Mouse (Mus musculus) spleen, postnatal 10 days (tissue): ENCODE data around the gene Zglp1.
A peak's percentile ranks its signal among the peaks of the same experiment; 100 is the strongest.
"Not testable (repeated sequence)": the region's sequence is repeated elsewhere in the genome, so short reads cannot be mapped to it uniquely, and the experiment has no call there.

ENCODE experiments used
- DNase-seq, 2 experiments: peaks; one replicate each; pipeline ENCODE4 v3.0.0; 2021 to 2022; ENCODE audit warnings: low spot score in 2 of 2

The Zglp1 gene

DNA sequence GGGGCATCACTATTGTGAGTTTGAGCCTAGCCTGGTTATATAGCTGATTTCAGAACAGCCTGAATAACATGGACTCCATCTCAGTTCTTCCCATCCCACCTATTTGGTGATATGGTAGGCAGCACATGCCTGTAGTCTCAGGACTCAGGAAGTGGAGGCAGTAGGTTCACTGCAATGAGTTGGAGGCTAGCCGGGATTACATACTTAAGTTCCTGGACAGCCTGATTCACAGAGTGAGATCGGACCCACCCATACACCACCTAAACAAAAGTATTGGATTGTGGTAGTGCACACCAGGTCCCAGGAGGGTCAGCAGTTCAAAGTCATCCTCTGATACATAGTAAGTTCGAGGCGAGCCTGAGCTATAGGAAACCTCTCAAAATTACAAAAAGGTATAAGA, 5.7 kb upstream of the Zglp1 start:
- no peak for DNase-seq

GRCm38 (mm10) chr9:21062928-21063327, 4.0 kb downstream of the Zglp1 start:
- DNase-seq, result no peak

- peak in 1 of 2 experiments; percentile 31 for DNase-seq
These were observed 15.3 kb downstream of the Zglp1 start for GRCm38 (mm10) chr9:21051578-21051977.

GRCm38 (mm10) chr9:21045235-21045634, 21.7 kb downstream of the Zglp1 start:
- DNase-seq, result no peak

- DNase-seq, result not testable (repeated sequence)
These were observed 22.1 kb downstream of the Zglp1 start for GRCm38 (mm10) chr9:21044785-21045184.

DNA sequence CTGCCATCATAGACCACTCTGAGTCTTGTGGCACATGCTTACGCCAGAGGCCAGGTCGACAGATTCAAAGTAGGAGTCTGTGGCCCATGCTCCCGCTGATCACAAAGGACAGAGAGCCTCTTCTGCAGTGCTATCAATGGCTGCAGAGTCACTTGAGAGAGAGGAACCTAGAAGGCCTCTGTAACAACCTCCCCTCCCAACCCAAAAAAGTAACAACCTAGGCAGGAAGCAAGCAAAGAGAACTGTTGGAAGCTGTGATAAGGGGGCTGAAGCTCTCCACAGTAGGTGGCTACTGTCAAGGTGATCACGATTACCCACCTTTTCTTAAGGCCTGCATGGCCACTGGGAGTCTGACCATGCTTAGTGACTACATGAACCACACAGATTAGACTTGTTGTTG, 23.3 kb downstream of the Zglp1 start:
- DNase-seq, result no peak

DNA sequence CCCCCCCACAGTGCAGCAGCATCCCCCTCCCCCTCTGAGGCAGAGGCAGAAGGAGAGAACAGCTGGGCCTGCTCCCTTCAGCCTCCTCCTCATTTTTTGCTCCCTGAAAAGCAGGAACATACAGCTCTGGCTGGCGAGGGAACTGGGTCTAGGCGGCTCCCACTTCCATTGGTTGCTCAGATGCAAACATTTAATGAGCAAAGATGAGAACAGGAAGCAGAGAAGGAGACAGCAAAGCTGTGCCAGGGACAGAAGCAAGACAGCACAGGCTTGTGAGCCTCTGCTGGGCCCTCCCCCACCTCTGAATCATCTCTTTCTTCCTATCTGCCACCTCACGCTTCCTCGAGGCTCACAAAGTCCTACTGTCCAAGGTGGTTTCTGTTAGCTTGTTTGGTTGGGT, 25.6 kb downstream of the Zglp1 start:
- DNase-seq, result no peak

DNA sequence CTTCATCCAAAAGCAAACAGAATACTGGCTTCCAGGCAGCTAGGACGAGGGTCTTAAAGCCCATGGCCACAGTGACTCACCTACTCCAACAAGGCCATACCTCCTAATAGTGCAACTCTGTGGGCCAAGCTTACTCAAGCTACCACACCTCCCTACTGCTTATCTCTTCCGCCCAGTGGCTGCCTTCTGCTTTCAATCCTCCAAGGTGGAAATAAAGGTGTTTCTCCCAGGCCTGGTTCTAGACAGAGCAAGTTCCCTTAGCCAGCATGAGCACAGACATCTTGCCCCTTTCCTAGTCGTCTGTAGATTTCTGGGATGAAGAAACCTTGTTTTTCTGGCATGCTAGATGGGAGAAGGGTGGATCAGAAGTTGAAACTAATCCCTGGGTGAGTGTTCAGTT, 27.1 kb downstream of the Zglp1 start:
- DNase-seq, result peak in 1 of 2 experiments; percentile 41

GRCm38 (mm10) chr9:21037481-21037891, 29.4 kb downstream of the Zglp1 start:
- DNase-seq, result peak in 1 of 2 experiments; percentile 27

- DNase-seq, result no peak
These were observed 30.2 kb downstream of the Zglp1 start for GRCm38 (mm10) chr9:21036666-21037065.

DNA sequence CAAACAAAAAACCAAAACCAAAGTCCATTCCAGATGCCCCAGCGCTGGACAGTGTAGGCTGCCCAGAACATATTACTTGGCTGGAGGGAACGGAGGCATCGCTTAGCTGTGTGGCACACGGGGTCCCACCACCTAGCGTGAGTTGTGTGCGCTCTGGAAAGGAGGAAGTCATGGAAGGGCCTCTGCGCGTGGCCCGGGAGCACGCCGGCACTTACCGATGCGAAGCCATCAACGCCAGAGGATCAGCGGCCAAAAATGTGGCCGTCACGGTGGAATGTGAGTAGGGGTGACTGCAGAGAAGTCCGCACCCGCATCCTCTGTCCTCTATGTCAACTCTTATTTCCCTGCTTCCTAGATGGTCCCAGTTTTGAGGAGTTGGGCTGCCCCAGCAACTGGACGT, 30.7 kb downstream of the Zglp1 start:
- DNase-seq, result no peak

DNA sequence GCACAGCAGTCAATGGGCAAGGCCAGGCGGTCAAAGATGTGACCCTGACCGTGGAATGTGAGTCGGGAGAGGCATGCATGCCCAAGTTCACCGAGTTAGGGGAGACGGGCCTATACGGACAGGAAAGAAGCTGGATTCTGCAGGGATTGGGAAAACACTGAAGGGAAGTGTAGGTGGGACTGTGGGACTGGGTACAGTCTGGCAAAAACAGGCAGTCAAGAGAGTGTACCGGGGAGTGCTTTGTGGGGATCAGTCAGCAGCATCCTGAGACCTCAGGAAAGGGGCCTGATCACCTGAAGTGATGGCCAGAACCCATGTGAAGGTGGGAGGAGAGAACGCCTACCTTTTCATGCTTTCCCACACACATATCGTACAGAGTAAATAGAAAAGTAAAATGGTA, 31.3 kb downstream of the Zglp1 start:
- DNase-seq, result no peak

- DNase-seq, result peak in 1 of 2 experiments; percentile 55
These were observed 32.3 kb downstream of the Zglp1 start for GRCm38 (mm10) chr9:21034481-21035085.

GRCm38 (mm10) chr9:21033136-21033535, 33.8 kb downstream of the Zglp1 start:
- peak; percentile 82 to 94 for DNase-seq

DNA sequence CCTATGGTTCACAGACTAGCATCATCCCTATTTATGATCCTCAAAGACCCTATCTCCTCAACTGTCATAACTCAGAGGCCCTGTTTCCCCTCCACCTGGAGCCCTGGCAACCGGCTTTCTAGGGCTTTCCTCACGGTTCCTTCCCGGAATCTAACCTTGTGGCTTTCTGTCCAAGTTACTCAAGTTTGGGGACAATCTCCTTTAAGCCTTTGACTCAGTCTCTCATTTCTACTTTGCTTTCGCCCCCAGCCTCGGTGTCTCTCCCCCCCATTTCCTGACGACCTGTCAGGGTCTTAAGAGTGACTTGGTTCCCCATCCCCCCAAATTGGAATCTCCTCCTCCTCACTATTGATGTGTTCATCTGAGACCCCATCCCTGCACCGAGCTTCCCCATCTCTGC, 34.4 kb downstream of the Zglp1 start:
- no peak for DNase-seq

DNA sequence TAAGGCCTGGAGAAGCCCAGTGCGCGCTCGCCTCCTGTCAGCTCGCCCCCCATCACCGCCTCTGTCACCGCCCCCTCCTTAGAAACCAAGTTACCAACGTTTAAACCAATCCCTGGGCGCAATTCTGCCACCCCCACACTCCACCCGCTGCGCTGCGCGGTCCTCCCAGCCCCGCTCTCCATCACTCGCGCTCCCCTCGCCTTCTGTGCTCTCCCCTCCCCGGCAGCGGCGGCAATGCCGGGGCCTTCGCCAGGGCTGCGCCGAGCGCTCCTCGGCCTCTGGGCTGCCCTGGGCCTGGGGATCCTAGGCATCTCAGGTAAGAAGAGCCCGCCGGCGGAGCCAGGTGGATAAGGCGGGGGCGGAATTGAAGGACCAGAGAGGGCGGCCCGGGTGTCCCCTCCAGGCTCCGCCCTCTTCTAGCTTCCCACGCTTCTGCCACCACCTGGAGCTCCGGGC, 35.0 kb downstream of the Zglp1 start, which contains the start of gene Icam5:
Gene Icam5 (plus strand): TSS at position 178 of the 456 bp plus-strand sequence.
- peak; percentile 65 to 66 for DNase-seq

GRCm38 (mm10) chr9:21031251-21031895, 35.5 kb downstream of the Zglp1 start:
- DNase-seq, result peak; percentile 68 to 70

GRCm38 (mm10) chr9:21030781-21031250, 36.1 kb downstream of the Zglp1 start:
- DNase-seq, result peak; percentile 83 to 94

- DNase-seq, result peak in 1 of 2 experiments; percentile 63
These were observed 36.8 kb downstream of the Zglp1 start for GRCm38 (mm10) chr9:21030055-21030600.

GRCm38 (mm10) chr9:21029291-21030054, 37.4 kb downstream of the Zglp1 start, which contains the start of gene Icam4:
Gene Icam4, plus strand, starts transcription at chr9:21029373.
- peak; percentile 92 to 95 for DNase-seq

- DNase-seq, result peak; percentile 43 to 57
These were observed 38.3 kb downstream of the Zglp1 start for GRCm38 (mm10) chr9:21028560-21029110.
